Mouse (Mus musculus) hematopoietic multipotent progenitor cell, adult 10-12 weeks (in vitro differentiated cells): ENCODE results near the gene Cldn34b2. TPM values are rescaled to one million over a fixed set of nuclear protein-coding genes. Genes with fewer than 3 reads are reported as not detected.

ENCODE experiments used
- polyA plus RNA-seq: library from polyadenylated mRNA; stranded (reverse); fragments of >175 nt; gene quantifications from 2 replicates; pipeline ENCODE4 v1.2.3, GENCODE M21; 2012; ENCODE audit warnings: low replicate concordance

The Cldn34b2 gene
- polyA plus RNA-seq = not detected in 2 replicates

GRCm38 (mm10) chrX:155128312-155128711 is at the start of gene Cldn34b2:
Gene Cldn34b2, minus strand, starts transcription at chrX:155128412.

DNA sequence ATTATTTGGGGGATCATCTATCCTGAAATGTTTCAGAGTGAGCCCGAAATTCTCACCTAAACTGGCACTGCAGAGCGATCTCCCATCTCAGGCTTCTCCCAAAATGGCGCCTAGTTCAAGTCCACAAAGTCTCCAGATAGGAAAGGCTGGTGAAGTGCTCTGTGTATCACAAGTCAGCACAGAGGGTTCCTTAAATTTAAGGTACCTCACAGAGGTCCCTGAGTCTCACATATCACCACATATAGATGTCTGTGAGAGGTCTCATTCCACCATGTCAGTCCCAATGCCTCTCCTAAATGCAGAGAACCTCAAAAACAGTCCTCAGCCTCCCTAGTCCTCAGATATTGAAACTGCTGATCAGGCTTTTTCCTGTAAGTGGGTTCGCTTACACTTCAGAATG is 34.6 kb downstream of the Cldn34b2 start, which contains the start of gene Magea2:
Magea2 (minus strand) TSS at position 101 of the 400 bp plus-strand sequence.

DNA sequence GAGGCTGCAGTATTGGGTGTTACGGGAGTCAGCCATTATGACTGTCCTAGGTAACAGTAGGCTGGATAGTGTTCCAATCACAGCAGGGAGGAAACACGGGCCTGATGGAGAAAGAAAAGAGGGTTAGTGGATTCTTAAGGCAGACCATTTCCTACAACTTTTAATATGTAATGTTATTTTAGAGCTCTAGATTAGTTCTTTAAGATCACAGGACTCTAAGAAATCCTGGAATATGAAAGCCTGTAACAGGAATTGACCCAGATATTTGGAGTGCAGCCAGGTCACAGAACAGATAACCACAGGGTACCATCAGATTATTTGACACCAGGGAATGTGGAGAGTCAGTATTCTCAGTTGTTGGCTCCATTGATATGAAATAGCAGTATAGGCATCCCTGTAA is 38.5 kb downstream of the Cldn34b2 start, which contains the start of gene Magea1:
Magea1 (minus strand) TSS at position 101 of the 400 bp plus-strand sequence.

Other genes with a start within 250 kb of the Cldn34b2 start
- gene Cldn34b1, start 238.1 kb downstream of the Cldn34b2 start, polyA plus RNA-seq = not detected in 2 replicates
- not detected in 2 replicates for gene Magea6, start 192.4 kb downstream of the Cldn34b2 start, polyA plus RNA-seq
- not detected in 2 replicates for gene Magea3, start 178.9 kb downstream of the Cldn34b2 start, polyA plus RNA-seq
- gene Magea8, start 132.6 kb downstream of the Cldn34b2 start, polyA plus RNA-seq = not detected in 2 replicates
- not detected in 2 replicates for gene Magea5, start 65.3 kb downstream of the Cldn34b2 start, polyA plus RNA-seq
- not detected in 2 replicates for gene Magea1, start 38.6 kb downstream of the Cldn34b2 start, polyA plus RNA-seq
- gene Magea2, start 34.7 kb downstream of the Cldn34b2 start, polyA plus RNA-seq = not detected in 2 replicates
- gene Sat1, start 88.0 kb upstream of the Cldn34b2 start, polyA plus RNA-seq = 57.2 and 211 TPM in 2 replicates
- gene Acot9, start 134.0 kb upstream of the Cldn34b2 start, polyA plus RNA-seq = 0.99 and 9.0 TPM in 2 replicates
- gene Prdx4, start 212.3 kb upstream of the Cldn34b2 start, polyA plus RNA-seq = 13.3 and 30.7 TPM in 2 replicates